Mouse (Mus musculus): ENCODE measurements around the gene Dnttip2.

DNA sequence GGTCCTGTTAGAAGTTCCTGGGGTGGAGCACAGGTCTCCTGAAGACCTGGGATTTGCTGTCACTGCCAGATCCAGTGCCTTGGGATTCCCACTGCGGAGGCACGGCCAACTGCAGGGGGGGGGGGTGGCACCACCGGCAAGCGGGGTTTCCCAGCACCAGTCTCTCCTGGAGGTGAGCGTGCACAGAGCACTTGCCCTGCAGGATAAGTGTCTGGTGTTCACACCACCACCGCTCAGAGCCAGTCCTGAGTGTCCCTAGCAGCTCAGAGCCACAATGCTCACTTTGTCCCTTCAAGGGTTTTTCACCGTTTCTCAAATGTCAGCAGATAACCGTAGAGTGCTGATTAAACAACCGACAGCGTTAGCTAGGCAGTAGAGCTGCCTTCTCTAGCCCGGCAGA is 42.4 kb downstream of the Dnttip2 start:
- TF ChIP-seq CTCF (IDR thresholded peaks at IDR 0.05; ENCODE audit: control insufficient read depth, insufficient read depth, insufficient read length) (no peak), USF1 (IDR thresholded peaks at IDR 0.05; ENCODE audit: low read depth) (no peak), MYOD1 (IDR thresholded peaks at IDR 0.05; ENCODE audit: control insufficient read depth, insufficient read length, low read depth) (no peak), MYOG (IDR thresholded peaks at IDR 0.05; ENCODE audit: control insufficient read depth, extremely low read depth, insufficient read length) (no peak), MAX (IDR thresholded peaks at IDR 0.05) (no peak), CEBPB (IDR thresholded peaks at IDR 0.05; ENCODE audit: low read depth) (no peak)
